Mouse (Mus musculus) adrenal gland, postnatal 4 days (tissue): ENCODE results near the gene Syne3. TPM values are rescaled to one million over a fixed set of nuclear protein-coding genes. Genes with fewer than 3 reads are reported as not detected.

Experiments used
- DNase-seq, 2 experiments: peaks; one replicate each; pipeline ENCODE4 v3.0.0; 2021 to 2022; ENCODE audit warnings: low spot score in 2 of 2, mixed read lengths in 2 of 2
- total RNA-seq, 2 experiments: library from RNA; stranded (reverse); gene quantifications; 2 replicates each; pipeline ENCODE4 v1.2.3; 2021

Syne3 gene
- total RNA-seq, 2 experiments from 2014 or later = 11.3 to 11.7 TPM

- DNase-seq = no peak
Observed at GRCm38 (mm10) chr12:105000487-105001283, 8.9 kb downstream of the Syne3 start.

DNA sequence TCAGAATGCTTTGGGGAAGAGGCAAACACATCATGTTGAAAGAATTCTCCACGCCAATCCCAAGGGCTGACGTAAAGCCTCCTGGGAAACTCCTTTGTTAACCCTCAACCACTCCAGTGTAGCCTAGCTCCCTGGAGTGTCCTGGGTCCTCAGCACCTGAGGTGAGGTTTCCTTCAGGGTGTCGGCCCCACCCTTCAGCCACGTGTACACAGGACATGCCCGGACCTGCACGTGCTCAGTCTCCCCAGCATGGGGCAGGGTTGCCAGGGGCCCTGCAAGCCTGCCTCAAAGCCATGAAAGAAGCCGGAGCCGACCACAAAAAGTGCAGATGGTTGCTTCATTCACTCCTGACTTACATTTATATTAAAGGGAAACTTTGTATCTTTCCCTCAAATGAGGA, 10.4 kb downstream of the Syne3 start:
- no peak for DNase-seq

DNA sequence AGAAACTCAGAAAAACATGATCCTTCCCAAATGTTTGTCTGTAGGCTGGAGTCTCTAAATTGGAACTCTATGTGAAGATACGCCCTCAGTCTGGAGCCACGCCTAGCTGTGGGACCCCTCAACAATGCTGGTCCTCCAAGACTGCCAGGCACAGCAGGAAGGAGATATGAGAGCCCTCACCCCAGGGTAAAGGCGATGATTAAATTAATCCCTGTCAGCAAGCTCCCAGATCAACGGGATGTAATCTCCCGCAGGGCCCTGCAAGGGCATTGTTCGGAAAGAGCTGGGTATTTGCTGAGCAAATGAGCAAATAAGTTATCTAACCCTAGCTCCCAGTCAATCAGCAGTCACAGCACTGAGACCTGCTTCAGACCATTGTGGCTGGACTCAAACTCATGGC, 11.1 kb downstream of the Syne3 start:
- no peak for DNase-seq

GRCm38 (mm10) chr12:104997641-104998293, 11.8 kb downstream of the Syne3 start:
- no peak for DNase-seq

DNA sequence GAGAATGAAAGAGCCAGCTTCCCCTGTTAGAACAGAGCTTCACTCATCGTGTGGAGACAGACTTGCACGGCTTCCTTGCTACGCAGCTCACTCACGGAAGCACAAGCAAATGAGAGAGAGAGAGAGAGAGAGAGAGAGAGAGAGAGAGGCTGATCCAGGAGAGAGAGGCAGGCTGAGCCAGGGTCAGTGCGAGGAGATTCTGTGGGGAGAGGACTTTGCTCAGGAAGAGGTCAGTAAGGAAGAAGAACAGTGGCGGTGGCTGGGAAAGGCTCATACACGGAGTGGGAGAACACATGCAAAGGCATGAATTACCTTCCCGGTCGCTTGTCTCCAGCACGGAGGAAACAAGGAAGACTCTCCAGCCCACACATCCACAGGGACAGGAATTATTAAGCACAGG, 12.4 kb downstream of the Syne3 start:
- no peak for DNase-seq

DNA sequence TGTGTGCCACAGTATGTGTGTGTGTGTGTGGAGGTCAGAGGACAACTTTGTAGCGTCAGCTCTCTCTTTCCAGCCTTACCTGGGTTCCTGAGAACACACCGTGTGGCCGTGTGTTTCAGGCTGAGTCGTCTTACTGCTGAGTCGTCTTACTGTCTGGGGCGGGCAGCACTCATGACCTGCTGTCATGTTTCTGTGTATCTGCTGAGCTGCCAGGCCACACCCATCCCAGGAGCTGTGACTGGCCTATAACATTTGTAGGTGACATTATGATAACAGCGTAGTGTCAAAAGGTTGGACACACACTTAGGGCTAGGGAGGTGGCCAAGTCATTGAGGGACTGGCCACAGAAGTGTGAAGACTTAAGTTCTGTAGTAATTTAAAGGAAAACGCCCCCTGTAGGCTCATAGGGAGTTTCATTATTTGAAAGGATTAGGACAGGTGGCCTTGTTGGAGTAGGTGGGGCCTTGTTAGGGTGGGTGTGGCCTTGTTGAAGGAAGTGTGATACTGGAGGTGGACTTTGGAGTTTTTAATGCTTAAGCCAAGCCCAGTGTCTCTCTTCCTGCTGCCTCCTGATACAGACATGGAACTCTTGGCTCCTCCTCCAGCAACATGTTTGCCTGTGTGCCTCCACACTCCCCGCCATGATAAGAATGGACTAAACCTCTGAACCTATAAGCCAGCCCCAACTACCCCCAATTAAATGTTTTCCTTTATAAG, 13.4 kb downstream of the Syne3 start:
- no peak for DNase-seq

GRCm38 (mm10) chr12:104995259-104995876, 14.2 kb downstream of the Syne3 start:
- DNase-seq = no peak

GRCm38 (mm10) chr12:104992838-104993237, 16.8 kb downstream of the Syne3 start:
- no peak for DNase-seq

DNA sequence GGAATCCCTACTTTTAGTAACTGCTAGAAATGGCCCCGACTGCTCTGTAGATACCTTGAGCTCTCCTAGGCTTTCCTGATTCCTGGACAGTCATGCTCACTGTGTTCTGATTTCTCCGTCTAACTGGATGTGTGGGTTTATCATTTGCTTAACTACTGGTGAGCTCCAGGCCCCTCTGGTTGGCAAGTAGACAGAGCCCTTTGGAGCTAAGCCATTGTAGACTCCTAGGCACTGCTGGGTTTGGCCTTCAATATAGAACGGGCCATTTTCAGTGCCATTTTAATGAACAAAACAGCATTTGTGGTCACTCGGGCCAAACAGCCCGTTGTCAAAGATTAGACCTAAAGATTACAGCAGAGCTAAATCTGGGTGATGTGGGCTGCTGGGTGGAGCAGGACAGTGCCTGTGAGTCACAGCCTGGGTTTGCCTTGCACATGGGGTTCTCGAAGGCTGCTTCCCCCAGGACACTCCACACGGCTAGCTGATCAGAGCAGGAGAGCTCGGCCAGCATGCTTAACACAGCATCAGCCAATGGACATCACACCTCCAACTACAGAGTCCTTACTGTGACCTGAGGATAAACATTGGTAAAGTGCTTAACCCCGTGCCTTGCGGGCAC, 17.4 kb downstream of the Syne3 start:
- DNase-seq = no peak

GRCm38 (mm10) chr12:104990741-104991454, 18.7 kb downstream of the Syne3 start:
- DNase-seq = no peak

DNA sequence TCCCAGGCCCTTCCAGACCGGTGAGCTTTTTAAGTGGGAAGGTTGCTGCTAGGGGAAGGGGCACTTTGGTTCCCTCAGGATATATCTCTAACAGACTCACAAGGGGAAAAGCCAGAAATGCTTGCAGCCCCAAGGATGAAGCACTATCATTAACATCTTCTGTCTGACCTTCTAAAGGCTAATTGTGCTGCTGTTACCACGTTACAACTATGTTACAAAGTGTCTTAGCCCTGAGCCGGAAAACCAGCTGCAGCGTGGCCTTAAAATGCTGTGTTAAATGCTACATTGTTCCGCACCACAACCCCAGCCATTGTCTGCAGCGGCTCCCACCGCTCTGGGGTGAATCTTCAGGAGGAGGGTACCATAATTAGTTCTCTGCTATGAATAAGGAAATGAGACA, 21.7 kb downstream of the Syne3 start:
- DNase-seq = no peak

DNA sequence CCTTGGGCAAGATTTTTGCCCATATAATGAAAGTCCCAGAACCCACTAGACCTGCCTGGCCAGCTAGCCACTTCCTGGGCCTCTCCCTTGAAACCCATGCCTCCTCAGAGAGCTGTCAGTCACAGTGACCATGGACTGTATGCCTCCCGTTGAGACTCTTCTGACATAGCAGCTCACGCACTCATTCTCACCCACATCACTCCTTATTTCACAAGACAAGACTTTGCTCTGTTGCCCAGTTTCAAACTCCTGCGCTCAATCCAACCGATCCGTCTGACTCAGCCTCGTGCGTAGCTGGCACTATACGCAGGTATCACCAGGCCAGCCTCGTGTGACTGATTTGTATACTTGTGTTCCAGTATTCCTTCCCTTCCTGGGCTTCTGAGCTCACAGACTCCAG, 22.8 kb downstream of the Syne3 start:
- no peak for DNase-seq

DNA sequence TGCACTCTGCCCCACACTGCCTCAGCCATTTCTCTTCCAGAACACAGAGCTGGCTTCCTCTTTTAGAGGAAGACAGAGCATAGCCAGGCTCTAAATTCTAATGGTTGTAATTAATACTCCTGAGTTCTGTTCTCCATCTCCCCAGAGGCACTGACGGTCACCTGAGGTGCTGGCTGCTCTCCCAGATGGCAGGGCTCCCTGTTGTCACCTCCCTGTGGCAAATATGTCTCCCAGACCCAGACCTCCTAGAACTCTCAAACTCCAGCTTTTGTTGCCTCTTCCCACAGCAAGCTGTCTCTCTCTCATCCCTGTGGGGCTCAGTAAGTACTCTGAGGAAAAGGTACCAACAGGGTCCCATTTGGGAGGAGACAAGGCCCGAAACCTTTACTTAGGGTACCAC, 23.6 kb downstream of the Syne3 start:
- no peak for DNase-seq

DNA sequence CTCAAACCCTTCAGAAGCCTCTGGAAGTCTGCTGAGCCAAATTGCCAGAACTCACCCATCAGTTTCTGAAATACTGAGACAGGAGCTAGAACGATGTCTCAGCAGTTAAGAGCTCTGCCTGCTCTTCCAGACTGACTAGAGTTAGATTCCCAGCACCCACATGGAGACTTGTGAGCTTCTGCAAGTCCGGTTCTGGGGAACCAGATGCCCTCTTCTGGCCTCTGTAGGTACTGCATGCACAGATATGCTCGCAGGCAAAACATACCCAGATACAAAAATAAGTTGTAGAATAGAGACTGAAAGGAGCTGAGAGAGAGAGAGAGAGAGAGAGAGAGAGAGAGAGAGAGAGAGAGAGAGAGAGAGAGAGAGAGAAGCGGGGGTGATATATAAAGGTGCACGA, 24.5 kb downstream of the Syne3 start:
- no peak for DNase-seq

DNA sequence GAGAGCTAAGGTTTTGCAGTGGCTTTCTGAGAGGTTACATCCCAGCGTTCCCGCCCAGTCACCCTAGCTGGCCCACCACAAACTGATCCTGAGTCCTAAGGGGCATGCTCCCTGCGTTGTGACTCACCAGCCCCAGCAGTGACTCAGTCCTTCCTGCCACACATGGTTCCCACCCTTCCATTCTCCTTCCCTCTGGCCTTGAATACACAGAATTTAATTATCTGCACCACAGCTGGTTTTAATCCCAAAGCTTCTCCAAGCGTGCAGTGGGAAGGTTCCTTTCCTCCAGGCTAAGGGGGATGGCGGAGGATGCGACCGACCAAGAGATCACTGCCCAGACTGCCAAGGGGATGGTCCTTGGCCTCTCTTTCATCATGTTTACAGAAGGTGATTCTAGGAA, 26.1 kb downstream of the Syne3 start:
- DNase-seq = no peak

GRCm38 (mm10) chr12:104978943-104979723, 30.5 kb downstream of the Syne3 start:
- no peak for DNase-seq

DNA sequence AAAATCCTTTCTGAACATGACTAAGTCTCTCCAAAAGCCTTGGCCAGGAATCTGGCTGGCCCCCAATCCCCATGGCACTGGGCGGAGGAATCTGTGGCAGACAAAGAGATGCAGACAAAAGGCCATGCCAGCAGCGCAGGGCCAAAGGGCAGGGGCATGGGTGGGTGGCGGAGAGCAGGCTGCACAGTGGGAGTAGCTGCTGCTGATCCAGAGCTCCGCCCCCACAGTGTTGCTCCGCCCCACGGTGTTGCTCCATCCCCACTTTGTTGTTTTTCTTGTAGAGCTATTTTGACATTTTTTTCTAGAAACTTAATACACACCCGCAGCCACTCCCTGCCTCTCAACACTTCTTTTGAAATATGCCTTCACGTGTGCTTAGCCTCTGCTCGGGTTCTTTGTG, 31.2 kb downstream of the Syne3 start:
- peak; percentile 33 to 74 for DNase-seq

DNA sequence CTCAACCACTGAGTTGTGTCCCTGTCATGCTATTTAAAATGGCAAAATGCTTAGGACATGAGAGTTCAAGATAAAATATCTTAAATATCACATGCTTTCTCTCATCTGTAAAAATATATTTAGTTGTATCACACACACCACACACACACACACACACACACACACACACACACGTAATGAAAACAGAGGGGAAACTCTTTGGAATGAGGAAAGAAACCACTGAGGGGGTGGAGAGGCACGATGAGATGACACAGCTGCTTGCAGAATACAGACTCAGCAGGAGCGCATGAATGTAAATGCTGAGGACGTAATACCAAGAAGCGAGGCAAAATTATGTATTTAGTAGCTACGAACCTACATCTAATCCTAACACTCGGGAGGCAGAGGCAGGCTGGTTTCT, 32.7 kb downstream of the Syne3 start:
- DNase-seq = no peak

- DNase-seq = no peak
Observed at GRCm38 (mm10) chr12:104976331-104976817, 33.2 kb downstream of the Syne3 start.

DNA sequence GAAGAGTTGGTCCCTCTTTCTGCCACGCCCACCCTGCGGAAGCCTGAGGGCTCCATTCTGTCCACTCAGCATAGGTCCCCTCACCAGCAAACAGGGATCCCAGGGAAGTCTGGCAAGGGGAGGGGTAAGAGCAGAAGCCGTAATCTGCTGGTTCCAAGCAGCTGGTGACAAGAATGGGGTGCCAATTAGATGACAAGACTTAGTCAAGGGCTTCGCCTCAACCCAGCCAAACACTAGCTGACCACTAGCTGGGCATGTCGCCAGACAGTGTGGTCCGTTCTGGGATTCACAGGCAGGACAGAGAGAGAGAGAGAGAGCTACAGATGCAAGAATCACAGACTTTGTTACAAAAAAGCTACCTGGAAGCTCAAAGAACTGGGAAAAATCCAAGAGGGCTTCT, 36.7 kb downstream of the Syne3 start:
- DNase-seq = no peak
